Mouse (Mus musculus): ENCODE data around the gene Trappc10.

GRCm38 (mm10) chr10:78163923-78164322 is 80.5 kb downstream of the Trappc10 start:
- TF ChIP-seq CTCF (IDR thresholded peaks at IDR 0.05; ENCODE audit: low read depth, low read length) (peak; percentile 84), EP300 (IDR thresholded peaks at IDR 0.05; ENCODE audit: insufficient read depth, low read depth, low read length) (0 out of 2 replicates have a peak, but pooled peaks have one; percentile 22)

All from ES-Bruce4 (cell line).